Mouse (Mus musculus): ENCODE data around the gene Clba1.
A peak's percentile ranks its signal among the peaks of the same experiment; 100 is the strongest.

DNA sequence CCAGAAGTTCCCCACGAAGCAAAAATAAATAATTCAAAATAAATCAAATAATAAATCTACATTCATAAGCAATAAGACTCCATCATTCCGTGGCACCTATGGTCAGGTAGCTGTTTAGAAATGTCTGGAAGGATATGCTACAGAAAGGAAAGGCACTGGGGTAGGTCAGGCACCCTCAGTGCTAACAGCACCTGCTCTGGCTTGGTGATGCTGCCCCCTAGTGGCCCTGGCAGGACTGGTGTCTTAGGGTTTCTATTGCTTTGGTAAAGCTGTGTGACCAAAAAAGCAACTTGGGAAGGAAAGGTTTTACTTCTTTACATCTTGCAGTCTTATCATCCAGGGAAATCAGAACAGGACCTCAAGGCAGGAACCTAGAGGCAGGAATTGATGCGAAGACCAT, 35.1 kb downstream of the Clba1 start:
- TF ChIP-seq CTCF (IDR thresholded peaks at IDR 0.05; ENCODE audit: low read depth): peak; percentile 99
- TF ChIP-seq EP300 (IDR thresholded peaks at IDR 0.05; ENCODE audit: low read depth): no peak
